Mouse (Mus musculus): ENCODE results near the gene Osbpl11. TPM values are rescaled to one million over a fixed set of nuclear protein-coding genes. Genes with fewer than 3 reads are reported as not detected.
A peak's percentile ranks its signal among the peaks of the same experiment; 100 is the strongest.
"Not testable (repeated sequence)": the region's sequence is repeated elsewhere in the genome, so short reads cannot be mapped to it uniquely, and the experiment has no call there.

Osbpl11 gene
- total and polyA plus RNA-seq, 2 experiments: 6.3 to 9.8 TPM

DNA sequence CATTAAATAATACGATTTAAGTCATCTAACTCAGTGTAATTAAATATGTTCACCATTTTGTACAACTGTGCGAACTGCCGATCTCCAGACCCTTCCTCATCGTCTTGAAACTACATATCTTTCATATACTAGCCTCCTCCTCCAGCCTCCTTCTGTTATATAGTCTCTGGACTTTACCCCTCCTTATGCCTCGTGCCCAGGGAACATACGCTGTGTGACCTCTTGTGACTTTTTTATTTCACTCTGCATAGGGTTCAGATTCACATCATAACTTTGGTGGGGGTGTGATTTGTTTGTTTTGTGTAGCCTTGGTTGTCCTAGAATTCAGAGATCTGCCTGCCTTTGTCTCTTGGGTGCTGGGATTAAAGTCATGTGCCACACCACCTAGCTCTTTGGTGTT, 11.7 kb downstream of the Osbpl11 start:
- Histone ChIP-seq H3K36me3 (ENCODE audit: control insufficient read depth, insufficient read depth, low read length) (peaks cover 8% of the 10 kb centered on the region; the same call in 1 of the 2 replicates), H3K27ac (replicated peaks; ENCODE audit: insufficient read depth, low read depth, low read length) (no peak overlapping the region), H3K9ac (ENCODE audit: low read depth, low read length) (no peak overlapping the region), H3K4me3 (ENCODE audit: insufficient read depth, low read depth, low read length) (no peak overlapping the region), H3K79me2 (ENCODE audit: control insufficient read depth, insufficient read depth, low read length) (peaks cover 14% of the 10 kb centered on the region; the same call in 1 of the 2 replicates), H3K27me3 (ENCODE audit: control insufficient read depth, insufficient read depth, low read length) (no peaks in the 10 kb centered on the region), H3K4me1 (ENCODE audit: control insufficient read depth, insufficient read depth, low read length) (peaks cover 8% of the 10 kb centered on the region)
- DNase-seq (ENCODE audit: extremely low read depth, low read depth, low spot score): no peak
- no peak for TF ChIP-seq CTCF (IDR thresholded peaks at IDR 0.05; ENCODE audit: low read depth, low read length)
- TF ChIP-seq POLR2A (IDR thresholded peaks at IDR 0.05; ENCODE audit: extremely low read depth, insufficient read depth, low read length): no peak
- WGBS: 89% methylated on average over 6 of the region's 6 CpGs

DNA sequence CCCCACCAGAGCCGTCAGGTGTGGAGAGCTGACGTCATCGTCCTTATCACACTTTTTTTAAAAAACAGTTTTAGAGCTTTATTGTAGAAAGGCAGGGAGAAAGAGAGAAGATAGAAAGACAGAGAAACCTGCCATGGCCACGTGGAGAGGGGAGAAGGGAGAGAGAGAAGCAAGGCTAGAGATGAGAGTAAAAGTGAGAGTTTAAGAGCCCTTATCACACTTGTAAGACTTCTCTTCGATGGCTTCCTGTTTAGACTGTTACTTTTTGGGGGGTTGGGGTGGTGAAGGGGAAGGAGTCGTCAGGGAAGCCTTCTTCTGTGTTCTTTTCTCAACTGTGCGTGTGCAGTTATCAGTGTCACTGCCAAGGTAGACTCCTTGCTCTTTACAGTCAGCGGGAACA, 15.7 kb downstream of the Osbpl11 start:
- Histone ChIP-seq H3K4me1 (ENCODE audit: control insufficient read depth, insufficient read depth, low read length) (no peaks in the 10 kb centered on the region), H3K27me3 (ENCODE audit: control insufficient read depth, insufficient read depth, low read length) (no peaks in the 10 kb centered on the region), H3K79me2 (ENCODE audit: control insufficient read depth, insufficient read depth, low read length) (peaks cover 10% of the 10 kb centered on the region; the same call in 1 of the 2 replicates), H3K9ac (ENCODE audit: low read depth, low read length) (no peak overlapping the region), H3K27ac (replicated peaks; ENCODE audit: insufficient read depth, low read depth, low read length) (no peak overlapping the region), H3K36me3 (ENCODE audit: control insufficient read depth, insufficient read depth, low read length) (peaks cover 10% of the 10 kb centered on the region), H3K4me3 (ENCODE audit: insufficient read depth, low read depth, low read length) (no peak overlapping the region)
- TF ChIP-seq CTCF (IDR thresholded peaks at IDR 0.05; ENCODE audit: low read depth, low read length) (no peak), POLR2A (IDR thresholded peaks at IDR 0.05; ENCODE audit: extremely low read depth, insufficient read depth, low read length) (no peak)
- no peak for DNase-seq (ENCODE audit: extremely low read depth, low read depth, low spot score)
- WGBS: 83% methylated on average over 8 of the region's 8 CpGs

DNA sequence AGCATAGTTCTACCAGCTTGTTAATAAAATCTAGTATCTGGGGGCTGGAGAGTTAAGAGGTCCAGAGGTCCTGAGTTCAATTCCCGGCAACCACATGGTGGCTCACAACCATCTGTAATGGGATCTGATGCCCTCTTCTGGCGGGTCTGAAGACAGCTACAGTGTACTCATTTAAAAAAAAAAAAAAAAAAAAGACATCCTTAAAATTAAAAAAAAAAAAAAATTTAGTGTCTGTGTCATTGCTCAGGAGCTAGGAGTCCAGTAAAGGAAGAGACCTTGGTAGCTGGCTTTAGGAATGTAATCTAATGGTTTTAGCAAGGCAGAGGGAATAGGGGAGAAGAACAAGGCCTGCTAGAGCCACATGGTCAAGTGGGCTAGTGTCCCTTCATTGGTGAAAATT, 25.9 kb downstream of the Osbpl11 start:
- 100% methylated on average over 2 of the region's 2 CpGs for whole genome bisulfite sequencing
- no peaks in the 10 kb centered on the region for H3K27me3 ChIP-seq (ENCODE audit: control insufficient read depth, insufficient read depth, low read length)

DNA sequence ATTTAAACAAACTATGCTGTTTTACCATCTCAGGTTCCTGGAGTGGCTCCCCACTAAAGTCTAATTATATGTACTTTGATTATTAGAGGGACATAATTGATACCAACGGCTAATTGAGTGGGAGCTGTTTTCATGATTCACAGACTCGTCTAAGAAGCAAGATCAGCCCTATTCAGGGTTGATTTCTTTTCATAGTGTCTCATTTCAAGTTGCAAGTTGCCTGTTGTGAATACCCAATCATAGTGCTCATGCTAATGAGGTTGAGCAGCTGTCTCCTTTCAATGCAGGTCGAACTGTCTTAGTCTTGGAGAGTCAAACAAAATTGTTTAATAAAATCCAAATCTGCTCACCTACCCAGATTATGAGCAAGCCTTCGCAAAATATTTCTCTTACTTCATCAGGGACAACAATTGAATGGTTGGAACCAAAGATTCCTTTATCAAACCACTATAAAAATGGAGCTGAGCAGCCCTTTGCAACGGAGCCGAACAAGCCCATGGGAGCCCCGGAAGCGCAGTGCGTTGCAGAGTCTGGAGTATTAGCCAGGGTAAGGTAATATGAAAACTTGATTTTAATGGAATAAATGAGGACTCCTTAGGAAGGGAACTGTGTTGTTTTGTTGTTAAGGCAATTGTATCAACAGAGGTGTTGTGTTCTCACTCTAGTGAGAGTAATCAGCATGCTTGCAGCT, 31.6 kb downstream of the Osbpl11 start:
- WGBS: 94% methylated on average over 9 of the region's 9 CpGs
- no peak for DNase-seq (ENCODE audit: extremely low read depth, low read depth, low spot score)
- TF ChIP-seq POLR2A (IDR thresholded peaks at IDR 0.05; ENCODE audit: extremely low read depth, insufficient read depth, low read length) (no peak), CTCF (IDR thresholded peaks at IDR 0.05; ENCODE audit: low read depth, low read length) (no peak)

More for the DNA sequence above, 25.9 kb downstream of the Osbpl11 start:
- no peak overlapping the region for H3K4me3 ChIP-seq (ENCODE audit: insufficient read depth, low read depth, low read length)
- no peak overlapping the region for H3K27ac ChIP-seq (replicated peaks; ENCODE audit: insufficient read depth, low read depth, low read length)
- H3K9ac ChIP-seq (ENCODE audit: low read depth, low read length): no peak overlapping the region
- peaks cover 60% of the 10 kb centered on the region for H3K36me3 ChIP-seq (ENCODE audit: control insufficient read depth, insufficient read depth, low read length)
- H3K4me1 ChIP-seq (ENCODE audit: control insufficient read depth, insufficient read depth, low read length): no peaks in the 10 kb centered on the region
- TF ChIP-seq POLR2A (IDR thresholded peaks at IDR 0.05; ENCODE audit: extremely low read depth, insufficient read depth, low read length) (no peak), CTCF (IDR thresholded peaks at IDR 0.05; ENCODE audit: low read depth, low read length) (no peak)
- DNase-seq (ENCODE audit: extremely low read depth, low read depth, low spot score): no peak
- no peaks in the 10 kb centered on the region; the same call in 1 of the 2 replicates for H3K79me2 ChIP-seq (ENCODE audit: control insufficient read depth, insufficient read depth, low read length)

DNA sequence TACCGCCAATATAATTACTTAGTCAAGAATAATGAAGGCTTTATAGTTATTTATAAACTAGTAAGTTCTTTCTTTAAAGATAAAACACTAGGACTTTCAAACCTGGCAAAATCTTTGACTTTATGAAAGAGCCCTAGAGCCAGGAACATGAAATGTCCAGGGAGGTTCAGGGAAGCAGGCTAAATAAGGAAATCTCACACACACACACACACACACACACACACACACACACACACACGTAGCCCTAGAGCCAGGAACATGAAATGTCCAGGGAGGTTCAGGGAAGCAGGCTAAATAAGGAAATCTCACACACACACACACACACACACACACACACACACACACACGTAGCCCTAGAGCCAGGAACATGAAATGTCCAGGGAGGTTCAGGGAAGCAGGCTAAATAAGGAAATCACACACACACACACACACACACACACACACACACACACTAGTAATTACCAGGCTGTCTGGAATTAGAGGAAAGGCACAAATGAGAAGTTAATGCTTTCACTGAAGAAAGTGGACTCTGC, 32.7 kb downstream of the Osbpl11 start:
- not testable (repeated sequence) for H3K4me1 ChIP-seq (ENCODE audit: control insufficient read depth, insufficient read depth, low read length); H3K9ac ChIP-seq (ENCODE audit: low read depth, low read length); DNase-seq (ENCODE audit: extremely low read depth, low read depth, low spot score); H3K27me3 ChIP-seq (ENCODE audit: control insufficient read depth, insufficient read depth, low read length); H3K27ac ChIP-seq (replicated peaks; ENCODE audit: insufficient read depth, low read depth, low read length); H3K4me3 ChIP-seq (ENCODE audit: insufficient read depth, low read depth, low read length); H3K79me2 ChIP-seq (ENCODE audit: control insufficient read depth, insufficient read depth, low read length)
- 74% methylated on average over 3 of the region's 3 CpGs for WGBS
- peaks cover 41% of the 10 kb centered on the region for H3K36me3 ChIP-seq (ENCODE audit: control insufficient read depth, insufficient read depth, low read length)

More for the DNA sequence above, 31.6 kb downstream of the Osbpl11 start:
- Histone ChIP-seq H3K9ac (ENCODE audit: low read depth, low read length) (no peak overlapping the region), H3K27me3 (ENCODE audit: control insufficient read depth, insufficient read depth, low read length) (no peaks in the 10 kb centered on the region), H3K27ac (replicated peaks; ENCODE audit: insufficient read depth, low read depth, low read length) (no peak overlapping the region), H3K79me2 (ENCODE audit: control insufficient read depth, insufficient read depth, low read length) (no peaks in the 10 kb centered on the region), H3K4me1 (ENCODE audit: control insufficient read depth, insufficient read depth, low read length) (no peaks in the 10 kb centered on the region), H3K36me3 (ENCODE audit: control insufficient read depth, insufficient read depth, low read length) (peaks cover 47% of the 10 kb centered on the region), H3K4me3 (ENCODE audit: insufficient read depth, low read depth, low read length) (no peak overlapping the region)

DNA sequence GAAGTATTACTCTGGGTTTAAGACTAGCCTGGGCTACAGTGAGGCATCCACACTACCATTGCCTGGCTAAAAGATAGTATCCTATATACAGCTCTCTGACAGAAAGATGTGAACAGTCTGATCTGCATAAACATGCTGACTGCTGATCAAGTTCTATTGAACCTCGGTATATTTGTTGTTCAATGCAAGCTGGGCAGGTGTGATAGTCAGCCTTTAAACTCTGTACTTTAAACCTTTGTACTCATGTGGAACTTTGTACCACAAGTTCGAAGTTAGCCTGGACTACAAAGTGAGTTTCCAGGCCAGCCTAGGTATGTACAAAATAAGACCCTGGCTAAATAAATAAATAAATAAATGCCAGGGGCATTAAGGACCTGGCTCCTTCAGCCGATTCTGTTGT, 37.6 kb downstream of the Osbpl11 start:
- Histone ChIP-seq H3K4me3 (ENCODE audit: insufficient read depth, low read depth, low read length) (no peak overlapping the region), H3K27ac (replicated peaks; ENCODE audit: insufficient read depth, low read depth, low read length) (no peak overlapping the region), H3K79me2 (ENCODE audit: control insufficient read depth, insufficient read depth, low read length) (no peaks in the 10 kb centered on the region), H3K27me3 (ENCODE audit: control insufficient read depth, insufficient read depth, low read length) (no peaks in the 10 kb centered on the region), H3K36me3 (ENCODE audit: control insufficient read depth, insufficient read depth, low read length) (peaks cover 37% of the 10 kb centered on the region), H3K9ac (ENCODE audit: low read depth, low read length) (no peak overlapping the region), H3K4me1 (ENCODE audit: control insufficient read depth, insufficient read depth, low read length) (no peaks in the 10 kb centered on the region)
- WGBS: 25% methylated on average over 3 of the region's 3 CpGs
- TF ChIP-seq CTCF (IDR thresholded peaks at IDR 0.05; ENCODE audit: low read depth, low read length): no peak
- no peak for TF ChIP-seq POLR2A (IDR thresholded peaks at IDR 0.05; ENCODE audit: extremely low read depth, insufficient read depth, low read length)
- DNase-seq (ENCODE audit: extremely low read depth, low read depth, low spot score): peak; percentile 71
